Mouse (Mus musculus) stomach, postnatal 0 days (tissue): ENCODE data around the gene Aif1.

Experiments used
- CTCF ChIP-seq: IDR thresholded peaks from 2 replicates; pipeline ENCODE4 v1.5.1; 2016; ENCODE audit warnings: antibody characterized with exemption, low read depth, mild to moderate bottlenecking, moderate library complexity
- EP300 ChIP-seq: optimal IDR thresholded peaks from 2 replicates; pipeline ENCODE3; 2016; ENCODE audit warnings: antibody characterized with exemption

GRCm38 (mm10) chr17:35175382-35175781, 486 bp downstream of the Aif1 start:
- TF ChIP-seq CTCF, result no peak
- TF ChIP-seq EP300, result no peak
